Mouse (Mus musculus) gastrocnemius, postnatal 14 days (tissue): ENCODE data around the gene Vipas39. TPM values are rescaled to one million over a fixed set of nuclear protein-coding genes. Genes with fewer than 3 reads are reported as not detected.
A peak's percentile ranks its signal among the peaks of the same experiment; 100 is the strongest.
"Not testable (repeated sequence)": the region's sequence is repeated elsewhere in the genome, so short reads cannot be mapped to it uniquely, and the experiment has no call there.

Source experiments
- DNase-seq: peaks from one replicate; pipeline ENCODE4 v3.0.0; 2021; ENCODE audit warnings: mixed read lengths
- intact Hi-C: fragments of 180-260 bp; cut with DNase I; formaldehyde crosslinking; loops from one replicate; pipeline ENCODE4 v1.15.1; 2025; ENCODE audit warnings: low total_unique reads
- long read RNA-seq, 2 experiments: library from polyadenylated mRNA; stranded (forward); transcript quantifications; one replicate each; pipeline ENCODE4 v2.0.0; 2021
- total RNA-seq, 2 experiments: library from RNA; stranded (reverse); gene quantifications; 2 replicates each; pipeline ENCODE4 v1.2.3; 2021

The Vipas39 gene
- total RNA-seq, result 10 to 100 TPM in 1 of 2 experiments, 1 to 10 TPM in 1; 9.0 to 11.0 TPM
- long read RNA-seq, experiment 1, partial matches to known transcripts, result 0 of 3 reads
- long read RNA-seq, experiment 1, other reads (novel, unspliced or antisense), result 0 of 3 reads
- long read RNA-seq, experiment 2, transcript Vipas39-202 (20 exons, 2,524 nt), result major isoform, 5 of 8 reads
- long read RNA-seq, experiment 2, partial matches to known transcripts, result 0 of 8 reads
- long read RNA-seq, experiment 2, other reads (novel, unspliced or antisense), result 3 of 8 reads

- DNase-seq, result peak; percentile 83
- intact Hi-C loops, result no loop called here
These were observed at the start of gene Vipas39, which contains the start of gene Ahsa1 for GRCm38 (mm10) chr12:87266108-87266826. Gene Vipas39, minus strand, starts transcription at chr12:87266256. Gene Ahsa1, plus strand, starts transcription at chr12:87266479.

GRCm38 (mm10) chr12:87313098-87313497, 47.0 kb upstream of the Vipas39 start:
- no peak for DNase-seq

GRCm38 (mm10) chr12:87306584-87306844, 40.5 kb upstream of the Vipas39 start:
- intact Hi-C loops, DNase-seq: not testable (repeated sequence)

More at GRCm38 (mm10) chr12:87313098-87313497, 47.0 kb upstream of the Vipas39 start:
- intact Hi-C loops, result no loop called here

- no peak for DNase-seq
- intact Hi-C loops, result no loop called here
These were observed 39.9 kb upstream of the Vipas39 start for GRCm38 (mm10) chr12:87305767-87306583.

- DNase-seq, result no peak
- intact Hi-C loops, result no loop called here
These were observed 35.1 kb upstream of the Vipas39 start for GRCm38 (mm10) chr12:87301189-87301588.

GRCm38 (mm10) chr12:87300441-87300690, 34.3 kb upstream of the Vipas39 start:
- DNase-seq, result no peak
- intact Hi-C loops, result no loop called here

- peak; percentile 37 for DNase-seq
- intact Hi-C loops, result no loop called here
These were observed 33.8 kb upstream of the Vipas39 start, which contains the start of gene Ism2 for GRCm38 (mm10) chr12:87299657-87300440. Gene Ism2, minus strand, starts transcription at chr12:87299705.

- no peak for DNase-seq
- intact Hi-C loops, result no loop called here
These were observed 33.1 kb upstream of the Vipas39 start for GRCm38 (mm10) chr12:87299037-87299656.

GRCm38 (mm10) chr12:87293934-87294333, 27.9 kb upstream of the Vipas39 start:
- intact Hi-C loops, result no loop called here

GRCm38 (mm10) chr12:87289100-87289499, 23.0 kb upstream of the Vipas39 start:
- DNase-seq, result no peak
- intact Hi-C loops, result no loop called here

More at GRCm38 (mm10) chr12:87293934-87294333, 27.9 kb upstream of the Vipas39 start:
- DNase-seq, result no peak

- no peak for DNase-seq
- intact Hi-C loops, result no loop called here
These were observed 18.7 kb upstream of the Vipas39 start for GRCm38 (mm10) chr12:87284726-87285125.

- no peak for DNase-seq
- intact Hi-C loops, result no loop called here
These were observed 18.2 kb upstream of the Vipas39 start for GRCm38 (mm10) chr12:87284268-87284667.

GRCm38 (mm10) chr12:87283706-87284105, 17.6 kb upstream of the Vipas39 start:
- DNase-seq, result no peak
- intact Hi-C loops, result no loop called here

- intact Hi-C loops, result no loop called here
- no peak for DNase-seq
These were observed 16.7 kb upstream of the Vipas39 start for GRCm38 (mm10) chr12:87282743-87283142.

GRCm38 (mm10) chr12:87281766-87282165, 15.7 kb upstream of the Vipas39 start:
- no peak for DNase-seq
- intact Hi-C loops, result no loop called here

GRCm38 (mm10) chr12:87279879-87280278, 13.8 kb upstream of the Vipas39 start:
- intact Hi-C loops, result loop anchor here (10.0 kb wide), 1 partner anchor 55 kb away; no protein-coding TSS in a partner anchor
- no peak for DNase-seq

- no peak for DNase-seq
- intact Hi-C loops, result loop anchor here (10.0 kb wide), 1 partner anchor 55 kb away; no protein-coding TSS in a partner anchor
These were observed 13.3 kb upstream of the Vipas39 start for GRCm38 (mm10) chr12:87279350-87279749.

- DNase-seq, result no peak
- intact Hi-C loops, result loop anchor here (10.0 kb wide), 1 partner anchor 57 kb away; no protein-coding TSS in a partner anchor
These were observed 12.2 kb upstream of the Vipas39 start for GRCm38 (mm10) chr12:87278118-87278730.

- intact Hi-C loops, result loop anchor here (10.0 kb wide), 1 partner anchor 58 kb away; no protein-coding TSS in a partner anchor
- DNase-seq, result not testable (repeated sequence)
These were observed 11.2 kb upstream of the Vipas39 start for GRCm38 (mm10) chr12:87277251-87277650.
